Mouse (Mus musculus) fat pad, adult 2 months (tissue): ENCODE measurements at regions not wholly inside any gene's neighbourhood (a gene's known extent, or its start where the extent isn't known, plus 50 kb on each side); places are given as distances from the start of the nearest gene placed in this dataset.

Experiments used
- DNase-seq: peaks from one replicate; pipeline ENCODE4 v3.0.0-alpha.2; 2011; ENCODE audit warnings: low read depth, low spot score; ENCODE audit errors: extremely low read depth

GRCm38 (mm10) chr4:89453051-89453450 lies 142.2 kb upstream of the Cdkn2b start:
- DNase-seq: no peak

DNA sequence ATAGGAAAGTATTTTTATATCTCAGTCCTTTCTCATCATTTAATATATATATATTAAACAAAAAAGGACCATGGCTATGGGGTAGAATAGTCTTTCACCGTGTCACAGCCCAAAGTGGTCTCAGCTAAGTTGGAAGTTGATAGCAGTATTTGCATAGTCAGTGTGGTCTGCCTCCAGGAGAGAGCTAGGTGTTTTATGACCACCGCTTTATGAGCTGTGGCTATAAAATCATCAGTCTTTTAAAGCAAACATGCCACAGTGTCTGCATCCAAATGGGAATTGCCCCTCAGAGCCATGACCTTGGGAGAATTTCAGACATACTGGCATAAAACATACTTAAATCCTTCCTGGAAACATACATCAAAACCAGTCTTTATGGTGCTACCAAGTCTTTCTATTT lies 140.9 kb upstream of the Cdkn2b start:
- no peak for DNase-seq

DNA sequence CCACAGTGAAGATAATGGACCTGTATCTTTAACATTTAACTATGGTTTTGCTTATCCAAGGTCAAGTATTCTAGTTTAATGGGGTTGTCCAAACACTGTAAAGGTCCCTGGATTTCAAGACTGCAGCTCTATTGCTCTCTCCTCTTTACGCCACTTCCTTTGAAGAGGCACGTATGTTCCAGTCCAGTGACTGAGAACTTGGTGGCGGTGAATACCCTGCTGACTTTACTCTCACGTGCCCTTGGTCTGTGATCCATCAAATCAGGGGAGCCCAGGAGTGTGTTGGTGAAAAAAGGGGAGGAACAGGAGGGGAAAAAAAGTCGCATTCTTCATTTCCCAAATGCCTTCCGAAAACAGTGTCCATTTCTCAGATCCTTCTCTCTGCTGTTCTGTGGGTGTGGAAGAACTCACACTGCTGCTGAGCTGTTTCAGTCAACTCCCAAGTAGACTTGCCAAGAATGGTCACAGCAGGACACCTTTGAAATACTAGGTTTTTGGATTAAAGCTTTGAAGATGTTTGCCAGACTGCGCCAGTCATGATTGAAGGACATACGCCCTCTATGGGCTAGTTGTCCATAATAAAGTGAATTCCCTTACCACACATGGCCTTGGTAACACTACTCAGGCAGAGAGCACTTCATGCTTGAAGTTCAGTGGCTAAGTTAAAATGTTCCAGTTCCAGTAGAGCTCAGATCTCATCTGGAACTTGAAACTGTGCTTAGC lies 136.1 kb upstream of the Cdkn2b start:
- no peak for DNase-seq

GRCm38 (mm10) chr4:89446156-89446716 lies 135.4 kb upstream of the Cdkn2b start:
- no peak for DNase-seq

DNA sequence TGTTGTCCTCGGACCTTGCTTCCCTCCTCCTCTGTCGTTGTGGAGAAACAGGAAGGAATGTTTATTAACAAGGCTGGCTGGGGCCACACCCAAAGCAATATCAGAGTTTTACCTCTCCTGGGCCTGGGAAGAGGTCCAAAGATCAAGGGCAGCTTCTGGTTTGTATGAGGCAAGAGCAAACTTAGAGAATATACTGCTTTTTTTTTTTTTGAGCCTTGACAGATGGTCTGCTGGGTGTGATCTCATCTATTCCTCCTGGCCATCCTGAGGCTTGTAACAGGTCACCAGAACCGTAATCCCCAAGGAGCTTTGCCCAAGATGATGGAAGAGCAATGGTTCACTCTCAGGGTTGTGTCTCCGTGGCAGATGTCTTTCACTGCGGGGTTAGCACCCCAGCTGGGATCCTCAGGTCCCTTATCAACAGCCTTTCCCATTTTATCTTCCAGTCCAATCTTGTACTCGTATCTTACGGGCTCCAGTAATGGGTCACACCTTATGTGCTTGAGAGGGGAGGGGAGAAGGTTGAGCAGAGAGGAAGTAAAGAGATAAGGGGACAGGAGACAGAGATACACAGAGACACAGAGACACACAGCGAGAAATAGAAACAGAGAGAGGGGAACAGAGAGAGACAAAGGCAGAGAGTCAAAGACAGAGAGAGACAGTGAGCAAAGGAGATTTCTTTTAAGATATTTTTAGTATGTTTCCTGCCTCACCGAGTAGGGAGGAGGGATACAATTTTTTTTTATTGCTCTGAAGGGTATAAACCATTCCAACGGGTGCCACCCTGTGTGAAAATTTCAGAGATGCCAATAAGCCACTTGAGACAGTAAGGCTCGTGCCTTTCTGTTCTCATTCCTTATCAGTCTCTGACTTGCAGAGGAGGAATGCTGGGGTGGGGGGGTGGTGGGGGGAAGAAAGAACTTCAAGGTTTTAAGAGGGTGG lies 134.6 kb upstream of the Cdkn2b start:
- no peak for DNase-seq

DNA sequence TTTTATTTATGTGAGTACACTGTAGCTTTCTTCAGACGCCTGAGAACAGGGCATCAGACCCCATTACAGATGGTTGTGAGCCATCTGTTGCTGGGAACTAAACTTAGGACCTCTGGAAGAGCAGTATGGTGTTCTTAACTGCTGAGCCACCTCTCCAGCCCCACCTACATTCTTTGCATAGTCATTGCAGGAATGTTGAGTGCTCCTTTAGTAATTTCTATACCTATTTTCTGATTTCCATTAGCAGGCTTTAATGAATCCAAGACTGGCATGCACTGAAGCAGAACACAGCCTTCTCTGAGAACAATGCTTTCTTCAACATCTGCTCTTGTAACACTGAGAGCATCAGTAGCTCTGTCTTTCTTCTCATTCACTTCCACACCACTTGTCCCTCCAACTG lies 131.7 kb upstream of the Cdkn2b start:
- no peak for DNase-seq

- no peak for DNase-seq
These were observed 130.0 kb upstream of the Cdkn2b start for GRCm38 (mm10) chr4:89440821-89441220.

- DNase-seq: no peak
These were observed 129.5 kb upstream of the Cdkn2b start for GRCm38 (mm10) chr4:89440326-89440725.

DNA sequence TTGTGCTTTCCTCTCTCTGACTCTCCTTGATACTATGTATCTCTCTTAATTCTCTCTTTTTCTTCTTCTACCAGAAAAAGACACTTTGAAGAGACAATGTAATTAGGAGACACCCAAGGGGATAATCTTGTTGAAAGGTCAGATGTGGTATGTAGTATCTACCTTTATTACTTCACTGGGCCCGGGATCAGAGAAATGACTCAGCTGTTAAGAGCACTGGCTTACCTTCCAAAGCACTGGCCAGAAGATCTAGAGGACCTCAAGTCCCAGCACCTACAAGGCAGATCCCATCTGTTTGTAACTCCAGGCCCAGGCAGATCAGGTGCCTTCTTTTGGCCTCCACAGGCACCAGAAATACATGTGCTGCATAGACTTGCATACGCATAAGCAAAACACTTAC lies 127.8 kb upstream of the Cdkn2b start:
- DNase-seq: no peak

DNA sequence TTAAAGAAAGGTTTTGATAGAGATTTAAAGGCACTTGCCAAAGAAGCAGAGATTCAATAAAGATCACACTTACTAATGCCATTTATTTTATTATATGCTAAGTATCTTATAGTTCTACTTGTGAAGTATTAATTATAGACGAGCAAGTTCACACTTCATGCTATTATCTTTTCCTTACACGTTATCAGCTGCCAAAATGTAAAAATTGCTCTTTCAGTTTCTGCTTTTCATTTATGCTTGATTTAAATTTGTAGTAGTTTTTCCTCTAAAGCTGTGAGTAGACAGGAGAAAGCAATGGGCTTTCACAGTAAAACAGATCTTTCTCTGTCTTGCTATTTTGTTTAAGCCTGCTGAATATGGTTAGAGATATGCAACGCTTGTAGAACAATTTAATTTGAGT lies 125.9 kb upstream of the Cdkn2b start:
- no peak for DNase-seq

DNA sequence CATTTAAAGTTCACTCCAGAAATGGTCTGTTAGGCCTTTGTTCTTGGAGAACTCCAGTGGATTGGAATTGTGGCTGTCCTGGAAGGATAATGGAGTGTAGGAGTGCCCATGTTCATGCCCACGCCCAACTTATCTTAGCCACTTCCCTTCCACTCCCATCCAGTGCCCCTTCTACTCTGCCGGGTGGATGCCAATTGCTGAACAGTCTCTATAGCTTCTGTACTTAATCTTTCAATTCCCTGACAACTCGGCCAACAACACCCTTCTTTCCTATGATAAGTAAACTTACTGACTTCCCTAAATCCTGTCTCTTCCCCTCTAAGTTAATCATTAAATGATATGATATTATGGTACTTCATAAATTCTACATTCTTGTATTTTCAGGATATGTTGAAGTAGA lies 123.3 kb upstream of the Cdkn2b start:
- no peak for DNase-seq

- DNase-seq: no peak
These were observed 122.7 kb upstream of the Cdkn2b start for GRCm38 (mm10) chr4:89433528-89433927.

DNA sequence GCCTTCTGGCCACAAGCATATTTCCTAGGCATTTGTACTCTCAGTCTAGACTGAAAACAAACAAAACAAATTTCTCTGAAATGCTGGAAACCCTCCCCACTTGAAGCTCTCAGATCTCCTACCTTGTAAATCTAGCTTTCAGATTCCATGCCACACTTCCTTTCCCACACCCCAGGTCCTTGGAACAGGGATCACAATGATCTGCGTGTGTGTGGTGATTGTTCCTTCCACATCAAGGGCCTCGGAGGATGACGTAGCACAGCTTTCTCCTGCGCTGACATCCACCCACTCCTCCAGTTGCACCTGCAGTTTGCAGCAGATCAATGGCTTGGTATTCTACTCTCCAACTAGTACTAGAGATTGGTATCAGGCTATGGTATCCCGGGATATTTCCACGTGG lies 120.7 kb upstream of the Cdkn2b start:
- no peak for DNase-seq

DNA sequence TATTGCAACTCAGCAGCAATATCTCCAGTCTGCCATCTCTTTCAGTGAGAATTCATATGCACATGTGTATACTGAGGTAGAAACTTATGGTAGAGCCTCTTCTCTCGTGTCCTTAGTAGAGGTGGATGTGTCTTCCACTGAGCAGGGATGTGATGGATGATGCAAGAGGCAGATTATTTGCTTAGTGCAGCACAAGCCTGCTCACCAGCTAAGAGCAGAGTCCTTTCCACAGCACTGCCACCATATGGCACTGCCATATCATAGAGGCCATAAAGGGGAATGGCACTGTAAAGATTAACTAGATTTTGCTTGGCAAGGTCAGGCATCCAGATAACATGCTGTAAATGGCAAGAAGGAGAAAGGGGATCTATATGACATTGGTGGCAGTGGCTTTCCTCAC lies 117.6 kb upstream of the Cdkn2b start:
- no peak for DNase-seq

- no peak for DNase-seq
These were observed 116.8 kb upstream of the Cdkn2b start for GRCm38 (mm10) chr4:89427345-89428293.

- no peak for DNase-seq
These were observed 115.1 kb upstream of the Cdkn2b start for GRCm38 (mm10) chr4:89425916-89426315.

GRCm38 (mm10) chr4:89421694-89422354 lies 111.0 kb upstream of the Cdkn2b start:
- DNase-seq: peak; percentile 3

DNA sequence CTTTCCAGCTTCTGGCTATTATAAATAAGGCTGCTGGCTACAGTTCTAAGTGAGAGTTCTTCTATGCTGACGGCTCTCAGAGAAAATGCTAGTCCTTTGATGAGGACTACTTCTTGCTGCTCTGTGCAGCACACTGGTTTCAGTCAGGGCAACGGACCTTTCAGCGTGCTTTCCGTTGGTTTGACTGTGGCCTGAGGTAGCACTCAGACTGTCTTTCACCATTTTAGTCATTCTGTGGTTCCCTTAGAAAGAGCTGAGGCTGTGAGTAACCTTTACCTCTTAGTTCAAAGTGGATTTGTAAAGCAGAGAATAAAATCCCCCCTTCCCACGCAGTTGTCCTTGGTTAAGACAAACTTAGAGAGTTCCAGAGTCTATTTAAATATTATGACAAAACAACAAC lies 110.0 kb upstream of the Cdkn2b start:
- no peak for DNase-seq

DNA sequence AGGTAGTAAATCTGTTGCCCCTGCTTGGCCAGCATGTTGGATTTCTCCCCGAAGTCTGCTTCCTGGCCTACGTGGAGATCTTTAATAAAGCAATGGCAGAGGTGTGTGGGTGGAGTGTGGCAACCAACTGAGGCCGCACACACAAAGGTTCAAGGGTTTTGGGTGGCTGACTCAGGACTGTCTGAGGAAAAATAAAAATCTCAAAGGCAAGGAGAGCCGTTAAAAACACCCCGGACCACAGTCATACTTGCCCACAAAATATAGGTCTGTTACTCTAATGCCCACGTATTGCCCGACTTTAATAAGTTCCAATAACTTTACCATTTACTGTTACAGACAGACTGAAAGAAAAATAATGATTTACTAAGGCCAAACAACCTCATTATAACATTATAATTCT lies 108.7 kb upstream of the Cdkn2b start:
- DNase-seq: no peak

DNA sequence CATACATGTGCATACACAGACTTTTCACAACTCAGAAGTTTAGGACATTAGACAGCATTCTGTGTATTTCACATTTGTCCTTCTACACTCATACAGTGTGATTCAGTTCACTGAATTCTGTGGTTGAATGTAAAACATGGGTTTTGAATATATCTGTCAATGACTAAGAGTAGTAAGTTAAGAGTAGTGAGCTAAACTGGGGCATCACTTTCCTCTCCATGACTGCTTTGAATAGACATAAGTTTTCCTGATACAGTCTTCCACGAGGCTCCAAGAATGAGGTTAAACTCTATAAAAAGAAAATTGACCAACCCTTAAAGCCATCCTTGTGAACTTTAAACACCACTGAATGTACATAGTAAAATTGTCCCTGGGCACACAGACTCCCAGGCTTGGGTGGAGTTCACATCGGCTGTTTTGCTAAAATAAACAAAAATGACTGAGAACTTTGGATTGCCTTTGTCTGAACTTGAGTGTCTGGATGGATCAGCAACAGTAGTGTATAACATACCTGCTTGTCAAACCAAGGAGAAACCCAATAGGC lies 94.9 kb upstream of the Cdkn2b start:
- DNase-seq: no peak
